Mouse (Mus musculus): ENCODE data around the gene Slc25a23. TPM values are rescaled to one million over a fixed set of nuclear protein-coding genes. Genes with fewer than 3 reads are reported as not detected.

The Slc25a23 gene
- 12.7 and 12.8 TPM in 2 replicates for polyA plus RNA-seq (2015; fragmentation: Nextera tagmentation; extraction: Ambion mirVana)

- H3K9me3 ChIP-seq (ENCODE audit: low read length) = no peaks in the 10 kb centered on the region
- DNase-seq (peak; percentile 78), ATAC-seq (peak; percentile 51)
- peaks cover 32% of the 10 kb centered on the region for H3K27me3 ChIP-seq (ENCODE audit: insufficient read depth, low read length)
- TF ChIP-seq CTCF (IDR thresholded peaks at IDR 0.05; ENCODE audit: low read depth) = no peak
- no peak for TF ChIP-seq EP300 (IDR thresholded peaks at IDR 0.05; ENCODE audit: low read depth)
- H3K27ac ChIP-seq (ENCODE audit: low read depth) = peak within 1 kb of the TSS; percentile 91
- peak within 1 kb of the TSS; percentile 81 for H3K4me2 ChIP-seq (ENCODE audit: low read depth, low read length)
- 0 out of 2 replicates have a peak, but pooled peaks cover 3% of the 10 kb centered on the region for H3K36me3 ChIP-seq (replicated peaks; ENCODE audit: insufficient read depth, low read length)
- peak within 1 kb of the TSS; percentile 75 for H3K4me3 ChIP-seq (ENCODE audit: low read depth, low read length)
- peaks cover 28% of the 10 kb centered on the region for H3K4me1 ChIP-seq (ENCODE audit: insufficient read depth)
- WGBS (ENCODE audit: insufficient replicate concordance) = 0% methylated on average over 19 of the region's 45 CpGs
- peak within 1 kb of the TSS; percentile 77 for H3K9ac ChIP-seq (replicated peaks)
These were observed at the start of gene Slc25a23 for GRCm38 (mm10) chr17:57059486-57059977. TSS of gene Slc25a23 (minus strand) at chr17:57059863.

GRCm38 (mm10) chr17:57108666-57109171 lies 49.1 kb upstream of the Slc25a23 start:
- Histone ChIP-seq H3K4me3 (ENCODE audit: low read depth, low read length) (no peak overlapping the region), H3K4me1 (ENCODE audit: insufficient read depth) (peaks cover 10% of the 10 kb centered on the region; the same call in 1 of the 2 replicates), H3K9me3 (ENCODE audit: low read length) (no peaks in the 10 kb centered on the region), H3K27ac (ENCODE audit: low read depth) (no peak overlapping the region), H3K9ac (replicated peaks) (no peak overlapping the region), H3K4me2 (ENCODE audit: low read depth, low read length) (no peak overlapping the region), H3K36me3 (replicated peaks; ENCODE audit: insufficient read depth, low read length) (no peaks in the 10 kb centered on the region), H3K27me3 (ENCODE audit: insufficient read depth, low read length) (peaks cover 24% of the 10 kb centered on the region; the same call in 1 of the 2 replicates)
- TF ChIP-seq CTCF (IDR thresholded peaks at IDR 0.05; ENCODE audit: low read depth) (no peak), EP300 (IDR thresholded peaks at IDR 0.05; ENCODE audit: low read depth) (no peak)
- ATAC-seq = no peak
- no peak for DNase-seq
- 40% methylated on average over 5 of the region's 5 CpGs for WGBS (ENCODE audit: insufficient replicate concordance)

GRCm38 (mm10) chr17:57108040-57108665 lies 48.5 kb upstream of the Slc25a23 start:
- Histone ChIP-seq H3K4me1 (ENCODE audit: insufficient read depth) (peaks cover 10% of the 10 kb centered on the region; the same call in 1 of the 2 replicates), H3K4me3 (ENCODE audit: low read depth, low read length) (no peak overlapping the region), H3K27me3 (ENCODE audit: insufficient read depth, low read length) (peaks cover 24% of the 10 kb centered on the region; the same call in 1 of the 2 replicates), H3K9me3 (ENCODE audit: low read length) (no peaks in the 10 kb centered on the region), H3K9ac (replicated peaks) (no peak overlapping the region), H3K27ac (ENCODE audit: low read depth) (no peak overlapping the region), H3K4me2 (ENCODE audit: low read depth, low read length) (no peak overlapping the region), H3K36me3 (replicated peaks; ENCODE audit: insufficient read depth, low read length) (no peaks in the 10 kb centered on the region)
- DNase-seq (no peak), ATAC-seq (no peak)
- WGBS (ENCODE audit: insufficient replicate concordance) = 68% methylated on average over 7 of the region's 7 CpGs
- TF ChIP-seq EP300 (IDR thresholded peaks at IDR 0.05; ENCODE audit: low read depth) (no peak), CTCF (IDR thresholded peaks at IDR 0.05; ENCODE audit: low read depth) (no peak)

GRCm38 (mm10) chr17:57107064-57107463 lies 47.4 kb upstream of the Slc25a23 start:
- Histone ChIP-seq H3K9ac (replicated peaks) (no peak overlapping the region), H3K27me3 (ENCODE audit: insufficient read depth, low read length) (peaks cover 24% of the 10 kb centered on the region; the same call in 1 of the 2 replicates), H3K36me3 (replicated peaks; ENCODE audit: insufficient read depth, low read length) (no peaks in the 10 kb centered on the region), H3K4me1 (ENCODE audit: insufficient read depth) (peaks cover 10% of the 10 kb centered on the region; the same call in 1 of the 2 replicates), H3K27ac (ENCODE audit: low read depth) (no peak overlapping the region), H3K4me2 (ENCODE audit: low read depth, low read length) (no peak overlapping the region), H3K9me3 (ENCODE audit: low read length) (no peaks in the 10 kb centered on the region), H3K4me3 (ENCODE audit: low read depth, low read length) (no peak overlapping the region)
- TF ChIP-seq CTCF (IDR thresholded peaks at IDR 0.05; ENCODE audit: low read depth) = no peak
- no peak for TF ChIP-seq EP300 (IDR thresholded peaks at IDR 0.05; ENCODE audit: low read depth)
- WGBS (ENCODE audit: insufficient replicate concordance) = 74% methylated on average over 5 of the region's 5 CpGs
- ATAC-seq (no peak), DNase-seq (no peak)

GRCm38 (mm10) chr17:57106035-57106368 lies 46.3 kb upstream of the Slc25a23 start:
- peak overlapping the region; percentile 45 for H3K4me3 ChIP-seq (ENCODE audit: low read depth, low read length)

More at GRCm38 (mm10) chr17:57106035-57106368, 46.3 kb upstream of the Slc25a23 start:
- no peaks in the 10 kb centered on the region for H3K36me3 ChIP-seq (replicated peaks; ENCODE audit: insufficient read depth, low read length)
- no peak for DNase-seq
- ATAC-seq = no peak
- 18% methylated on average over 9 of the region's 9 CpGs for WGBS (ENCODE audit: insufficient replicate concordance)
- H3K27me3 ChIP-seq (ENCODE audit: insufficient read depth, low read length) = peaks cover 24% of the 10 kb centered on the region; the same call in 1 of the 2 replicates
- H3K27ac ChIP-seq (ENCODE audit: low read depth) = no peak overlapping the region
- peaks cover 10% of the 10 kb centered on the region; the same call in 1 of the 2 replicates for H3K4me1 ChIP-seq (ENCODE audit: insufficient read depth)
- no peaks in the 10 kb centered on the region for H3K9me3 ChIP-seq (ENCODE audit: low read length)
- H3K9ac ChIP-seq (replicated peaks) = no peak overlapping the region
- peak overlapping the region; percentile 73 for H3K4me2 ChIP-seq (ENCODE audit: low read depth, low read length)
- no peak for TF ChIP-seq CTCF (IDR thresholded peaks at IDR 0.05; ENCODE audit: low read depth)
- TF ChIP-seq EP300 (IDR thresholded peaks at IDR 0.05; ENCODE audit: low read depth) = no peak
